Mouse (Mus musculus) retina, embryonic 14.5 days (tissue): ENCODE measurements at regions not wholly inside any gene's neighbourhood (a gene's known extent, or its start where the extent isn't known, plus 50 kb on each side); places are given as distances from the start of the nearest gene placed in this dataset.

Experiments used
- DNase-seq: peaks from one replicate; pipeline ENCODE4 v3.0.0-alpha.2; 2015; ENCODE audit warnings: low spot score

- DNase-seq: no peak
Measured at GRCm38 (mm10) chr7:73322466-73323151, 52.7 kb upstream of the Rgma start.

GRCm38 (mm10) chr7:73323556-73323955, 51.8 kb upstream of the Rgma start:
- DNase-seq: no peak

- no peak for DNase-seq
Measured at GRCm38 (mm10) chr7:73325503-73325902, 49.8 kb upstream of the Rgma start.
